Mouse (Mus musculus) stomach, adult 2 months (tissue): ENCODE data around the gene Rpl7a. TPM values are rescaled to one million over a fixed set of nuclear protein-coding genes. Genes with fewer than 3 reads are reported as not detected.

Experiments used
- polyA plus RNA-seq: library from polyadenylated mRNA; depleted of rRNA; stranded (reverse); fragments of >200 nt; gene quantifications from 2 replicates; pipeline ENCODE4 v1.2.3, GENCODE M21; 2012; rRNA removed

Rpl7a gene
- polyA plus RNA-seq, result 223 and 229 TPM in 2 replicates

GRCm38 (mm10) chr2:26910124-26910993, at the start of gene Rpl7a, which contains the start of gene Med22:
TSS of gene Rpl7a (plus strand) at chr2:26910764.
TSS of gene Med22 (minus strand) at chr2:26910677.

GRCm38 (mm10) chr2:26864879-26865278, 45.7 kb upstream of the Rpl7a start, which contains the start of gene Abo:
TSS of gene Abo (minus strand) at chr2:26864979.

DNA sequence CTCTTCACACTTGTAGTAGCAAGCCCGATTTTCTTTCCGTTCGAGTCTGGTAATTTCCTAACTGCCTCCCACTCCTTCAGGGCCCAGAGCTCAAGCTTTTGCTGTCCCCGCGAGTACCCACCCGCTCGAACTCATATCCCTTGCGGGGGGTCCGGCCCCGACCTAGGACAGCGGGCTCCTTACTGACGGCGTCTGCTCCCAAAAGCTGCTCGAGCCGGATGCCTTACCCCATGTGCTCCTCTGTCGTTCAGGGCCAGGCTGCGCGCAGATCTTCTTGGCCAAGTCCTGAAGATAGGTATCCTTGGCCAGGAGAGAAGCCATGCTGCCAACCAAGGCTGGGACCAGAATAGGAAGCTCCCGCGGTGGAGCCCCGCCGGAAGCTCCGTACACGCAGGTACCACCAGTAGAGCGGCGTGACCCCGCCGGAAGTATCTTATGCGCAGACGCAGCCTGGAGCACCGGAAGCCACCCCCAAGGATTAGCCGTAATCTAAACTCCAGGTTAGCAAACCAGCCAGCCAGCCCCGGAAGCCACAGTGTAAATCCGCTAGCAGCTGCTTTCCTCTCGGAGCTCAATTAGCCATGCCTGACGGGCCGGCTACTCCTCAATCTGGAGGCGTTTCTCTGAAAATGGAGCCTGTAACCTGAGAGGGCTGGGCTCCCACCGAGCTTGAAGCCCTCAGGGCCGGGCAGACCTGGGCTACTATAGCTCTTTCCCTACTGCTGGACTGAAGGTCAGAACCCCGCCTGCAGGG, 7.9 kb upstream of the Rpl7a start, which contains the start of gene Surf6:
TSS of gene Surf6 (minus strand) at position 413 of the 754 bp plus-strand sequence.

GRCm38 (mm10) chr2:26915927-26916728, 5.6 kb downstream of the Rpl7a start, which contains the start of the genes Surf2 and Surf1:
TSS of gene Surf2 (plus strand) at chr2:26916367.
TSS of gene Surf1 (minus strand) at chr2:26916530.

GRCm38 (mm10) chr2:26933304-26934055, 22.9 kb downstream of the Rpl7a start, which contains the start of the genes Surf4 and Stkld1:
TSS of gene Surf4 (minus strand) at chr2:26933928.
TSS of gene Stkld1 (plus strand) at chr2:26934047.

Other genes with a start within 250 kb of the Rpl7a start
- not detected in 2 replicates for gene Lcn4, start 239.5 kb upstream of the Rpl7a start, polyA plus RNA-seq
- gene Abo, start 45.8 kb upstream of the Rpl7a start, polyA plus RNA-seq, result 0.56 and 0.79 TPM in 2 replicates
- gene Surf6, start 7.9 kb upstream of the Rpl7a start, polyA plus RNA-seq, result 1.8 and 2.7 TPM in 2 replicates
- gene Med22, start 87 bp upstream of the Rpl7a start, polyA plus RNA-seq, result 17.2 and 18.7 TPM in 2 replicates
- 7.5 and 11.6 TPM in 2 replicates for gene Surf2, start 5.6 kb downstream of the Rpl7a start, polyA plus RNA-seq
- gene Surf1, start 5.8 kb downstream of the Rpl7a start, polyA plus RNA-seq, result 23.8 and 33.8 TPM in 2 replicates
- gene Surf4, start 23.2 kb downstream of the Rpl7a start, polyA plus RNA-seq, result 98.7 and 211 TPM in 2 replicates
- not detected in 2 replicates for gene Stkld1, start 23.3 kb downstream of the Rpl7a start, polyA plus RNA-seq
- 6.8 and 7.4 TPM in 2 replicates for gene Rexo4, start 53.6 kb downstream of the Rpl7a start, polyA plus RNA-seq
- 0.04 and 0.15 TPM in 2 replicates for gene Adamts13, start 62.7 kb downstream of the Rpl7a start, polyA plus RNA-seq
- 40.8 and 44.4 TPM in 2 replicates for gene Cacfd1, start 99.2 kb downstream of the Rpl7a start, polyA plus RNA-seq
- 3.8 and 4.3 TPM in 2 replicates for gene Slc2a6, start 117.2 kb downstream of the Rpl7a start, polyA plus RNA-seq
- not detected in 2 replicates for gene Mymk, start 161.4 kb downstream of the Rpl7a start, polyA plus RNA-seq
- gene Adamtsl2, start 168.6 kb downstream of the Rpl7a start, polyA plus RNA-seq, result 2.6 and 2.7 TPM in 2 replicates
- 0.02 TPM in 1 of 2 replicates, not detected in the other for gene Fam163b, start 231.7 kb downstream of the Rpl7a start, polyA plus RNA-seq